Mouse (Mus musculus) hindbrain, embryonic 13.5 days (tissue): ENCODE results near the gene Lamc3. TPM values are rescaled to one million over a fixed set of nuclear protein-coding genes. Genes with fewer than 3 reads are reported as not detected.

Experiments used
- ATAC-seq: fragments of 200-750 bp; cut with Nextera tagmentation; 2 replicates; pipeline ENCODE4 v1.8.0; 2017; ENCODE audit warnings: moderate TSS enrichment; ENCODE audit not compliant: low FRiP score
- H3K27ac ChIP-seq: fragments of 300-500 bp; sonication (generic); 2 replicates; pipeline ENCODE4 v1.5.1; 2015; ENCODE audit warnings: inconsistent platforms, mild to moderate bottlenecking, moderate library complexity
- H3K27me3 ChIP-seq: fragments of 300-500 bp; sonication (generic); 2 replicates; pipeline ENCODE4 v1.6.1; 2015; ENCODE audit warnings: mild to moderate bottlenecking, inconsistent platforms
- H3K36me3 ChIP-seq: fragments of 300-500 bp; sonication (generic); 2 replicates; pipeline ENCODE4 v1.6.1; 2015; ENCODE audit warnings: mild to moderate bottlenecking, inconsistent platforms
- H3K4me1 ChIP-seq: fragments of 300-500 bp; sonication (generic); replicated peaks from 2 replicates; pipeline ENCODE4 v1.6.1; 2015; ENCODE audit warnings: inconsistent platforms
- H3K4me2 ChIP-seq: fragments of 300-500 bp; sonication (generic); 2 replicates; pipeline ENCODE4 v1.6.1; 2015; ENCODE audit warnings: inconsistent platforms, mild to moderate bottlenecking, moderate library complexity
- H3K4me3 ChIP-seq: fragments of 300-500 bp; sonication (generic); 2 replicates; pipeline ENCODE4 v1.5.1; 2015; ENCODE audit warnings: mild to moderate bottlenecking, inconsistent platforms
- H3K9ac ChIP-seq: fragments of 300-500 bp; sonication (generic); 2 replicates; pipeline ENCODE4 v1.6.1; 2015; ENCODE audit warnings: mild to moderate bottlenecking, inconsistent platforms
- H3K9me3 ChIP-seq: fragments of 300-500 bp; sonication (generic); 2 replicates; pipeline ENCODE4 v1.6.1; 2016; ENCODE audit warnings: inconsistent platforms
- WGBS: fragments of 180-500 bp; shearing (Covaris S2); methylation state at CpG from one replicate; pipeline ENCODE4 v1.1.7; 2015; 5-methylcytosine and 5-hydroxymethylcytosine counted together
- polyA plus RNA-seq: library from polyadenylated mRNA; unstranded; fragments of >200 nt; fragmentation: Nextera tagmentation; extraction: Ambion mirVana; gene quantifications from 2 replicates; pipeline ENCODE4 v1.2.1, GENCODE M21; 2015

The Lamc3 gene
- polyA plus RNA-seq: 6.3 and 7.0 TPM in 2 replicates

DNA sequence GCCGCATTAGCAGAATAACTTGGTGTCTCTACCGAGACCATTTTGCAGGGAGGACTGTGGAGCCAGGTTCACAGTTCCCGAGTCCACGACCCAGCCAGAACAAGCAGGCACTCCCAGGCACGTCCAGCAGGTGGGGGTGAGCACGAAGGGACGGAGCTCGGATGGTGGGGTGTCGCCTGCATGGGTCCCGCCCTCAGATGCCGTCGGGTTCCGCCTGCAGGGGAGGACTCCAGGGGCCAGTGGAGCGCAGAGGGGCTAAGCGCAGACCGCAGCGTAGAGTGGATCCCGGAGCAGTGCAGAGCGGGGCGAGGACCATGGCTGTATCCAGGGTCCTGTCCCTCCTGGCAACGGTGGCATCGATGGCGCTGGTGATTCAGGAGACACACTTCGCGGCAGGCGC, at the start of gene Lamc3:
Gene Lamc3 (plus strand): TSS at position 262 of the 400 bp plus-strand sequence.
- Histone ChIP-seq H3K4me3 (peak within 1 kb of the TSS; percentile 20), H3K4me1 (peaks cover 23% of the 10 kb centered on the region), H3K4me2 (peak within 1 kb of the TSS; percentile 38), H3K27me3 (peaks cover 87% of the 10 kb centered on the region), H3K27ac (no peak within 1 kb of the TSS), H3K36me3 (no peaks in the 10 kb centered on the region), H3K9me3 (no peaks in the 10 kb centered on the region), H3K9ac (peak within 1 kb of the TSS; percentile 24; the same call in 1 of the 2 replicates)
- 7% methylated on average over 26 of the region's 26 CpGs for WGBS
- ATAC-seq: no peak

GRCm38 (mm10) chr2:31838868-31839267, 48.2 kb upstream of the Lamc3 start:
- ATAC-seq: no peak

GRCm38 (mm10) chr2:31844729-31845136, 42.4 kb upstream of the Lamc3 start:
- ATAC-seq: peak; percentile 66

More at GRCm38 (mm10) chr2:31838868-31839267, 48.2 kb upstream of the Lamc3 start:
- no peak overlapping the region for H3K27ac ChIP-seq
- H3K4me3 ChIP-seq: no peak overlapping the region
- WGBS: 50% methylated on average over 1 of the region's 1 CpGs
- H3K4me2 ChIP-seq: no peak overlapping the region
- H3K9me3 ChIP-seq: no peaks in the 10 kb centered on the region
- no peaks in the 10 kb centered on the region for H3K36me3 ChIP-seq
- H3K9ac ChIP-seq: no peak overlapping the region
- peaks cover 64% of the 10 kb centered on the region for H3K27me3 ChIP-seq
- peaks cover 27% of the 10 kb centered on the region for H3K4me1 ChIP-seq

GRCm38 (mm10) chr2:31845512-31845895, 41.6 kb upstream of the Lamc3 start:
- 2% methylated on average over 26 of the region's 26 CpGs for WGBS
- H3K4me3 ChIP-seq: peak overlapping the region; percentile 55
- H3K36me3 ChIP-seq: no peaks in the 10 kb centered on the region
- no peak overlapping the region for H3K27ac ChIP-seq
- H3K27me3 ChIP-seq: peaks cover 68% of the 10 kb centered on the region
- H3K4me1 ChIP-seq: peaks cover 35% of the 10 kb centered on the region
- H3K9me3 ChIP-seq: no peaks in the 10 kb centered on the region
- H3K9ac ChIP-seq: peak overlapping the region; percentile 75
- H3K4me2 ChIP-seq: peak overlapping the region; percentile 91
- ATAC-seq: 0 out of 2 replicates have a peak, but pooled peaks have one; percentile 12

More at GRCm38 (mm10) chr2:31844729-31845136, 42.4 kb upstream of the Lamc3 start:
- Histone ChIP-seq H3K9ac (peak overlapping the region; percentile 75; the same call in 1 of the 2 replicates), H3K27ac (no peak overlapping the region), H3K4me3 (0 out of 2 replicates have a peak overlapping the region, but pooled peaks have one; percentile 55), H3K27me3 (peaks cover 74% of the 10 kb centered on the region), H3K36me3 (no peaks in the 10 kb centered on the region), H3K4me1 (peaks cover 31% of the 10 kb centered on the region), H3K4me2 (peak overlapping the region; percentile 91), H3K9me3 (no peaks in the 10 kb centered on the region)
- whole genome bisulfite sequencing: under 1% methylated on average over 10 of the region's 10 CpGs

DNA sequence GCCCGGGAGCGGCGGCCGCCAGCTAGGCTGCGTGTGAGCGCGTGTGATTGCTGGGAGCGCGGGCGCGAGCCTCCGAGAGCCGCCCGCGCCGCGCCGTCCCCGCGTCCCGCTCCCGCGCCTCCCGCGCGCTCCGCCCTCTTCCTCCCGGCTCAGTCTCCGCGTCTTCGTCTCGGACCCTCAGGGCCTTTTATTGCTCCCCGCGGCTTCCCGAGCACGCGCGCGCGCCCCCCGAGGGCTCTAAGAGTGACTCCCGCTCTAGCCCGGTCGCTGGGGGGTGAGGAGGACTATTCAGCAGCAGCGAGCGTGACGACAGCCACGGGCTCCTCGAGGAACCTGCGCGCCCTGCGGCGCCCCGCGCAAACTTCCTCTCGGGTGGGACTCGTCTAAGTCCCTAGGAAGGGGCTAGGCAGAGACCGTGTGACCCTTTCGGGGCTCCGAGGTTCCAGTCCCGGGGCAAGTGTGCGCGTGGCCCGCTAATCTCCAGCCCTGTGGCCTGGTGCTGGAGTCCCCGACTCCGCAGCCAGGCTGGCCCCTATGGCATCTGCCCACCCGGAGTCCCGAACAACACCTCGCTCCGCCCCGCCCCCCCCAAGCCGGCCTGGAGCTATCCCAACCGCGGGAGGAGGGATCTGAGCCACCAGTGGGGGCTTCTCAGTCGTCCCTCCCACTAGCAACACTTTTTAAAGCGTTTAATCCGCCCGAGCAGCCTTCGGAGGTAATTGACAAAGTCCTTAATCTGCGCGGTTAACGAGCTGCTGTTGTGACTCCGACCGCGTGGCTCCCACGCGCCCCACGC, 41.0 kb upstream of the Lamc3 start, which contains the start of gene Fibcd1:
Gene Fibcd1 (minus strand): TSS at position 110 of the 796 bp plus-strand sequence.
- under 1% methylated on average over 82 of the region's 88 CpGs for WGBS
- peak within 1 kb of the TSS; percentile 55 for H3K4me3 ChIP-seq
- ATAC-seq: peak; percentile 36; the same call in 1 of the 2 replicates
- peaks cover 37% of the 10 kb centered on the region for H3K4me1 ChIP-seq
- H3K36me3 ChIP-seq: no peaks in the 10 kb centered on the region
- peak within 1 kb of the TSS; percentile 91 for H3K4me2 ChIP-seq
- H3K9me3 ChIP-seq: no peaks in the 10 kb centered on the region
- H3K27me3 ChIP-seq: peaks cover 63% of the 10 kb centered on the region
- H3K27ac ChIP-seq: no peak within 1 kb of the TSS
- peak within 1 kb of the TSS; percentile 75 for H3K9ac ChIP-seq

DNA sequence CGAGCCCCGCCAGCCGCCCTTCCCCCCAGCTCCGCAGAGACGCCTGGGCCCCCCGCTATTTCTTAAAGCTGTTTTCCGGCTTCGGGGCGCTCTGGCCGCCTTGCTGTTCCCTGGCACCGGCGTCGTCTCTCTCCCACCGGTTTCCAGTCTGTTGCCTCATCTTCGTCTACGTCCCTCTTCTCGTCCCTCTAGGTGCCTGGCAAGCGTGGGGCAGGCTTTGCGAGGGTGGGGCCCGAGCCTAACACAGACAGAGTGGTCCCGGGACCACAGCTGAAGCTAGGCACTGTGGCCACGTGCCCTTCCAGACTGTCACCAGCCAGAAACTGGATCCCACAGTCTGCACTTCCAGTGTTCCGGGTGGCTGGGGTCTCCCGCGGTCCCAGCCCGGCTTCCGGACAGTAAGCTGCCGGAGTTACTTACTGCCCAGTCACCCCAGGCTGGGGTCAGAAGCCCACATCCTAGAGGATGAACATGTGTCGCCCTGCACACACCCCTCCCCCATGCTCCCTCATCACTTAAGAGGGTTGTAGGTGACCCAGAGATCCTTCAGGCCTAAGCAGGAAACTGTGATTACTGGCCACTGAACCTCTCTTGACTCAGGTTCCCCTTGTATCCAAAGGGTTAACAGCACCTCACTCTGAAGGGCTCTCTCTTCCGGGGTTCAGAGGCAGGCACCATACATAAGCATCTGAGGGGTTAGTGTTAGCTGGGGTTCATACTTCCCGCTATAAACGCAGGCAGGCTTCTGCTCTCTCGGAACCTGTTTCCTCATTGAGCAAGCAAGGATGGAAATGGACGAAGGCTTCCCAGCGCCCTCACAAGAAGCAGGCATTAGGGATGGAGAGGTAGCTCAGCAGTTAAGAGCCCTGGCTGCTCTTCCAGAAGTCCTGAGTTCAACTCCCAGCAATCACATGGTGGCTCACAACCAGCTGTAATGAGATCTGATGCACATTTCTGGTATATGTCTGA, 40.1 kb upstream of the Lamc3 start:
- H3K27ac ChIP-seq: no peak overlapping the region
- H3K4me3 ChIP-seq: peak overlapping the region; percentile 55
- peaks cover 38% of the 10 kb centered on the region for H3K4me1 ChIP-seq
- H3K4me2 ChIP-seq: peak overlapping the region; percentile 91
- H3K9ac ChIP-seq: peak overlapping the region; percentile 75
- H3K36me3 ChIP-seq: no peaks in the 10 kb centered on the region
- WGBS: 5% methylated on average over 35 of the region's 35 CpGs
- H3K9me3 ChIP-seq: no peaks in the 10 kb centered on the region
- ATAC-seq: no peak
- H3K27me3 ChIP-seq: peaks cover 59% of the 10 kb centered on the region

DNA sequence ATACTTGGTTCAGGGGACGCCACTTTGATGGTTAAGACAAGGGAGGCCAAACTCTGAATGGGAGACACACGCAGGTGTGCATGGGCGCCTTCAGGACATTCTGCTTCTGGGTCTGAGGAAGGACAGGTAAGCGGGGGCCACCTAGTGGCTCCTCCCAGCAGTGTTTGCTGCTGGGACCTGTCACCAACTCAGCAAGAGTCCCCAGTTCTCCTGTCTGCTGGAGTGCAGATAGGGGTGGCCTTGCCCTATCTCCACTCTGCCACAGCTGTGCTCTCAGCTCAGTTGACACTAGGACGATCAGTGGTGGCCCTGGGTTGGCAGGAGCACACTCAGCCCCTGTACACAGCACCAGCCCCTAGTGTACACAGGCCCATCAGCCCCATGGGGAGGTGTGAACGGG, 39.2 kb upstream of the Lamc3 start:
- Histone ChIP-seq H3K9ac (no peak overlapping the region), H3K27me3 (peaks cover 54% of the 10 kb centered on the region), H3K4me3 (no peak overlapping the region), H3K36me3 (no peaks in the 10 kb centered on the region), H3K4me2 (no peak overlapping the region), H3K27ac (no peak overlapping the region), H3K9me3 (no peaks in the 10 kb centered on the region), H3K4me1 (peaks cover 38% of the 10 kb centered on the region)
- 20% methylated on average over 6 of the region's 6 CpGs for WGBS
- ATAC-seq: no peak

DNA sequence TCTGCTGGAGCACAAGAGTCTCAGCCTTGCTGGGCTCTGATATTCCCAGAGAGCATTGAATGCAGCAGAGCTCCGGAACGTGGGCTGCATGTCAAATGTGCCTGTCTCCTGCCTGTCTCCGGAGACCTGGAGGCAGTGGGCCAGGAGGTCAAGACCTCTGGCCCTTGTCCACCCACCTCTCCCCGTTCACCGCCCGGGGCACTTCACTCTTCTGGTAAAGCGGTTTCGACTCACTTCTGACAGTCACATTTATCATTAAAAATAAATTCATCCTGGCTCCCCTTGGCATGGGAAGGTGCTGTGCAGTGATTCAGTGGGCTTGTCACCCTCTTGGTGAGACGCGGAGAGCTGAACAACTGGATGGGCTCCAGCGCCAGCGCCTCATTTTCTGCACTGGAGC, 37.0 kb upstream of the Lamc3 start:
- no peaks in the 10 kb centered on the region for H3K9me3 ChIP-seq
- no peak overlapping the region for H3K9ac ChIP-seq
- H3K4me1 ChIP-seq: peaks cover 33% of the 10 kb centered on the region
- H3K4me2 ChIP-seq: no peak overlapping the region
- no peak overlapping the region for H3K4me3 ChIP-seq
- H3K36me3 ChIP-seq: no peaks in the 10 kb centered on the region
- no peak for ATAC-seq
- 23% methylated on average over 12 of the region's 12 CpGs for WGBS
- peaks cover 37% of the 10 kb centered on the region for H3K27me3 ChIP-seq
- H3K27ac ChIP-seq: 0 out of 2 replicates have a peak overlapping the region, but pooled peaks have one; percentile 40

GRCm38 (mm10) chr2:31855991-31856390, 31.1 kb upstream of the Lamc3 start:
- Histone ChIP-seq H3K27ac (no peak overlapping the region), H3K9ac (no peak overlapping the region), H3K4me1 (peaks cover 43% of the 10 kb centered on the region), H3K27me3 (peaks cover 33% of the 10 kb centered on the region), H3K4me2 (no peak overlapping the region), H3K36me3 (no peaks in the 10 kb centered on the region), H3K9me3 (no peaks in the 10 kb centered on the region), H3K4me3 (no peak overlapping the region)
- 68% methylated on average over 8 of the region's 8 CpGs for WGBS
- ATAC-seq: no peak

GRCm38 (mm10) chr2:31857180-31857579, 29.9 kb upstream of the Lamc3 start:
- H3K27ac ChIP-seq: no peak overlapping the region
- ATAC-seq: no peak
- WGBS: 55% methylated on average over 6 of the region's 6 CpGs
- H3K4me3 ChIP-seq: no peak overlapping the region
- H3K9me3 ChIP-seq: no peaks in the 10 kb centered on the region
- no peaks in the 10 kb centered on the region for H3K36me3 ChIP-seq
- peaks cover 30% of the 10 kb centered on the region for H3K27me3 ChIP-seq
- no peak overlapping the region for H3K4me2 ChIP-seq
- H3K9ac ChIP-seq: no peak overlapping the region
- peaks cover 41% of the 10 kb centered on the region for H3K4me1 ChIP-seq

- Histone ChIP-seq H3K27ac (no peak overlapping the region), H3K4me3 (no peak overlapping the region), H3K27me3 (peaks cover 30% of the 10 kb centered on the region), H3K4me1 (peaks cover 41% of the 10 kb centered on the region), H3K9ac (peak overlapping the region; percentile 35; the same call in 1 of the 2 replicates), H3K9me3 (no peaks in the 10 kb centered on the region), H3K4me2 (no peak overlapping the region), H3K36me3 (no peaks in the 10 kb centered on the region)
- ATAC-seq: no peak
- 15% methylated on average over 12 of the region's 12 CpGs for WGBS
Observed at GRCm38 (mm10) chr2:31858500-31858899, 28.6 kb upstream of the Lamc3 start.

DNA sequence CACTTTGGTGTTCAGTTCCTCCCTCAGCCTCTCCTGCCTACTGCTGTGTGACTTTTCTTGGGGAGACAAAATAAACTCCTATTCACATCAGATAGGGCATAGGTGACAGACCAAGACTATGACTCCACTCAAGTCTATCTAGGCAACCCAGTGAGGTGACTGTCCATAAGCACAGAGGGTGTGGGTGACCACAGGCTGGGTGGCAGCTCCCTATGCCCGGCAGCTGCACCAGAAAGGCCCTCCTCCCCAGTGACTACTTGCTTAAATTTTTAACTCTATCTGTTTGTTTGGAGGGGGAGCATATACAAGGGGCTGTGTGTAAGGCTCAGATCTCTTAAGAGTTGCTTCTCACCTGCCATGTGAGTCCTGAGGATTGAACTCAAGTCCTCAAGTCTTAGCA, 24.2 kb upstream of the Lamc3 start:
- no peak overlapping the region for H3K4me2 ChIP-seq
- H3K4me1 ChIP-seq: peaks cover 39% of the 10 kb centered on the region
- WGBS: 88% methylated on average over 1 of the region's 1 CpGs
- H3K9ac ChIP-seq: no peak overlapping the region
- H3K36me3 ChIP-seq: no peaks in the 10 kb centered on the region
- no peak overlapping the region for H3K27ac ChIP-seq
- no peaks in the 10 kb centered on the region for H3K9me3 ChIP-seq
- no peak overlapping the region for H3K4me3 ChIP-seq
- H3K27me3 ChIP-seq: peaks cover 17% of the 10 kb centered on the region
- ATAC-seq: no peak
